Mouse (Mus musculus) cerebellum, postnatal 10 days (tissue): ENCODE measurements around the gene Napsa.

ENCODE experiments used
- DNase-seq, 2 experiments: peaks; one replicate each; pipeline ENCODE4 v3.0.0; 2021; ENCODE audit warnings: mixed read lengths in 2 of 2

Napsa gene

GRCm38 (mm10) chr7:44596996-44597538, 24.9 kb downstream of the Napsa start:
- DNase-seq, result peak in 1 of 2 experiments; percentile 25

DNA sequence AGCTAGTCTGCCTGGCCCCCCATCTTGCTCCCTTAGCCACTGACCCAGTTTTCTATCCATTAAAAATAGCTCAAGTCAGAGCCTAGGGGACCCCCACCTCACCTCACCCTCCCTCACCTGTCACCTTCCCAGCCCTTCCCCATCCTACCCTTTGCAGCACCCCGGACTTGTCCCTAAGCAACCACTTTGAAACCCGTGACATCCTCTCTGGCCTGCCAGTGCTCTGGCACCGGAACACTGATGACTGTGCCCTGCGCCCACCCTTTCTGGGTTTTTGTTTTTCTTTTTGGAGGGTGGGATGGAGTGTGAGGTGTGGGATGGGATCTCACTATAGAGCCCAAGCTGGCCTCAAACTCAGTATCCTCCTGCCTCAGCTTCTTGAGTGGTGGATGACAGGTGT, 25.5 kb downstream of the Napsa start:
- no peak for DNase-seq

DNA sequence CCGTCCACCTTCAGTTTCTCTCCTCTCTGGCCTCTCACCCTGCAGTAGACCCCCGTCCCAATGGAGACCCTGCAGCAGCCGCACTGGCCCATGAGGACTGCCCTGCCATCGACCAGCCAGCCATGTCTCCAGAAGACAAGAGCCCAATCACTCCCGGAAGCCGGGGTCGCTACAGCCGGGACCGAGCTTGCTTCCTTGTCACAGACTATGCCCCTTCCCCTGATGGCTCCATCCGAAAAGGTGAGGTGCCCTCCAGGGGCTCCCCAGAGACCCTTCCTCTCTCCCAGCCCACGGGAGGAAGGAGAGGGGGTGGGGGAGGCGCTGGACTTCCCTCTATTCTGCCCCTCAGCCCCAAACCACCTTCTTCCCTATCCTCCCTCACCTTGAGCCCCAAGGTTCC, 26.2 kb downstream of the Napsa start:
- DNase-seq, result no peak

DNA sequence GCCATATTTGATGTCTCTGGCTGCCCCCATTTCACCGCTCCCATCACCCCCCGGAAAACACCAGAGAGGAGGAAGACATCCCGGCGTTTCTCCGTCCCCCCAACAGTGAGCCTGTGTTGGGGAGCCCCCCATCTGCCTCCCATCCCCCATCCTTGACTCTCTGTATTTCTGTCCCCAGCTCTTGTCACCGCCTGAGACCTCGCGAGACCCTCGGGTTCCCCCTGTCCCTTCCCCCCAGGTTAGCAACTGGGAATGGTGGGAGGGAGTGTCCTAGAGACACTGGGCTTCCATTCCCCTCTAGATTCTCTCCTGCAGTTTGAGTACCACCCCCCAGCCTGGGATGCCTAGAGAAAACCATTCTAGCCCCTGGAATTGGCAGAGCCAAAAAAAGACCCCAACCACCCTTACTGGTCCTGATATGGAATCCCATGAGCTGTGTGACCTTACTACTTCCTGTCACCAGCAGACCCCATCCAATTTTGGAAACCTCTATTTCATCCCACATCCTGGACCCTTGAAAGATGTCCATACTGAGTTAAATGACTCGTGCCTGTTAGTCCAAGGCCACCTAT, 28.6 kb downstream of the Napsa start:
- no peak for DNase-seq

GRCm38 (mm10) chr7:44601646-44602045, 29.5 kb downstream of the Napsa start:
- peak; percentile 36 to 47 for DNase-seq

DNA sequence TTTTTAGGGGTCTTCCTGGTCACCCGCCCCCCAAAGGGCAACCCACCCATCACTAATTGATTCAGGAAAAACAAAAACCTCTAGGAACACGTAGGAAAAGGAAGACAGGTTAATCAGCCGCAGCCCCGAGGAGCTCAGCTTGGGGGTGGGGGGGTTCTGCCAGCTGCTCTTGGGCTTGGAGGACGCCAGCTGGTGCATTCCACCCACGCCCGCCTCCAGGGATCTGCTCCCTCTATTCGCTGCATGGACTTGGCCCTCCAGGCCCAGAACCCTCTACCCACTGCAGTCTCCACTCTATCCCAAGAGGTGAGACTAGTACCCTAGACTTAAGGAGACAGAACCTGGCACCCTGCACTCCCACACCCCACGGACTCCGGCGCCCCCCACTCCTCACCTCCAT, 30.3 kb downstream of the Napsa start:
- DNase-seq, result peak; percentile 84 to 88

GRCm38 (mm10) chr7:44603186-44603855, 31.1 kb downstream of the Napsa start:
- DNase-seq, result peak; percentile 54 to 58

DNA sequence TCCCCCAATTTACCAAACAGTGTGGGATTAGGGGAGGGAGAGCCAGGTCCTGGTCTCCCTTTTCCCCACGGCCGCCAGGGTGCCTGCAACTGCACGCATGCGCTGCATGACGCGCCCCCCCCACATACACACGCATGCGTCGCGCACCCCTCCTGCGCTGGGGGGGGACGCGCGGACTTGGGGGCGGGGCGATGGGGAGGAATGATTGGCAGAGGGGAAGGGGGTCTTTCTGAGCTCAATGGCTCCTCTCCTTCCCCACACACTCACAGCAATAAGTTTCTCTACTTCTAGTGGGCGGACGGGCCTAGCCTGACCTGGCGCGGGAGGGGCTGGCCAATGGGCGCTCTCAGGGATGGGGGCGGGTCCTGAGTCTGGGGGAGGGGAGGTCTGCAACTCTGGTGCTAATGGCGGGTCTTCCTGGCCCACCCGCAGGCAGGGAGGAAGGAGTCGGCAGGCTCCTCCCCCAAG, 32.0 kb downstream of the Napsa start:
- peak; percentile 80 to 84 for DNase-seq

GRCm38 (mm10) chr7:44604619-44605018, 32.4 kb downstream of the Napsa start:
- DNase-seq, result no peak

DNA sequence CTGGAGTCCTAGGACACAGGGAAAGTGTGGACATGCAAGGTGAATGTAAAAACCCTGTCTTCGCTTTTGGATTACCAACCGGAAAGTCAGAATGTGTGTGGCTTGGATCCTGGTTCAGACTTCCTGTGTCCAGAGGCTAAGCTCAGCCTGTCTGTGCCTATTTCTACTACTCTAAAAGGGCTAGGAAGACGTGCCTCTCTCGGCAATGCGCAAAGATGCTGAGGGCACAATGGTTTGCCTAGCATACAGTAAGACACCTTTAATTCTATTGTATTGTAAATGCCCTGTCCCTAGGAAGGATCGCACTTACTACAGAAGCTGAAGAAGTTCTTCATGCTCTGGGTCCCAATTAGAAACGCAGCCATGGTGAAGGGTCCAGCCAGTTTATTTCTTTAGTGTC, 33.3 kb downstream of the Napsa start:
- DNase-seq, result no peak

- peak; percentile 34 to 44 for DNase-seq
Measured at GRCm38 (mm10) chr7:44606171-44606901, 34.2 kb downstream of the Napsa start.

DNA sequence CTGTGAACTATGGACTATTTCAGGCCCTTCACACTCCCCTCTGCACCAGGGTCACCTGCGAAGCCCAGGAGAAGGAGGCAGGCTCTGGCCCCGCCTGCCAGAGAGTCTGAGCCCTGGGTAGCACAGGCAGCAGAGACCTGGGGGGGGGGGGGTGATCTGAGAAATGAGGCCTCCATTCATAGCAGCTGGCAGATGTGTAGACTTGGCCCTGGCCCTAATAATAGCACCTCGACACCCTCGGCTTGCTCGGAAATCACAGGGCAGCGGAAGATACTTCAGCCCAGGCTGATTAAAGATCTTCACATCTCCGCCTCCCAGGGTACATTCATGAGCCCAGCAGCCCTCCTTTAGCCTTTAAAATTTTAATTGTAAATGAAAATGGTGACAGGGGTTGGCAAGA, 40.0 kb downstream of the Napsa start:
- no peak for DNase-seq

- peak; percentile 44 to 48 for DNase-seq
Measured at GRCm38 (mm10) chr7:44614041-44614688, 42.0 kb downstream of the Napsa start.

GRCm38 (mm10) chr7:44615309-44615708, 43.1 kb downstream of the Napsa start:
- DNase-seq, result peak in 1 of 2 experiments; percentile 22

- peak in 1 of 2 experiments; percentile 45 for DNase-seq
Measured at GRCm38 (mm10) chr7:44615987-44616386, 43.8 kb downstream of the Napsa start.

DNA sequence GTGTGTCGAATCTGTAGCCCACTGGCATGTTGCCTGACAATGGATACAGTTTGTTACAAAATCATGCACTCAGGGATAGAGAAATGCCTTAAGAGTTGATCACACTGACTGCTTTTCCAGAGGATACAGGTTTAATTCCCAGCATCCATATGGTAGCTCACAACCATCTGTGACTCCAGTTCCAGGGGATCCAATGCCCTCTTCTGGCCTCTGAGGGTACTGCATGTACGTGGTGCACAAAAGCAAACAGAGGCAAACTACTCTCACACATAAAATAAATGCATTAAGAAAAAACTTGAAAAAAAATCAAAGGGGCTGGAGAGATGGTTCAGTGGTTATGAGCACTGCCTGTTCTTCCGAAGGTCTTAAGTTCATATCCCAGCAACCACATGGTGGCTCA, 44.9 kb downstream of the Napsa start:
- DNase-seq, result peak in 1 of 2 experiments; percentile 59

DNA sequence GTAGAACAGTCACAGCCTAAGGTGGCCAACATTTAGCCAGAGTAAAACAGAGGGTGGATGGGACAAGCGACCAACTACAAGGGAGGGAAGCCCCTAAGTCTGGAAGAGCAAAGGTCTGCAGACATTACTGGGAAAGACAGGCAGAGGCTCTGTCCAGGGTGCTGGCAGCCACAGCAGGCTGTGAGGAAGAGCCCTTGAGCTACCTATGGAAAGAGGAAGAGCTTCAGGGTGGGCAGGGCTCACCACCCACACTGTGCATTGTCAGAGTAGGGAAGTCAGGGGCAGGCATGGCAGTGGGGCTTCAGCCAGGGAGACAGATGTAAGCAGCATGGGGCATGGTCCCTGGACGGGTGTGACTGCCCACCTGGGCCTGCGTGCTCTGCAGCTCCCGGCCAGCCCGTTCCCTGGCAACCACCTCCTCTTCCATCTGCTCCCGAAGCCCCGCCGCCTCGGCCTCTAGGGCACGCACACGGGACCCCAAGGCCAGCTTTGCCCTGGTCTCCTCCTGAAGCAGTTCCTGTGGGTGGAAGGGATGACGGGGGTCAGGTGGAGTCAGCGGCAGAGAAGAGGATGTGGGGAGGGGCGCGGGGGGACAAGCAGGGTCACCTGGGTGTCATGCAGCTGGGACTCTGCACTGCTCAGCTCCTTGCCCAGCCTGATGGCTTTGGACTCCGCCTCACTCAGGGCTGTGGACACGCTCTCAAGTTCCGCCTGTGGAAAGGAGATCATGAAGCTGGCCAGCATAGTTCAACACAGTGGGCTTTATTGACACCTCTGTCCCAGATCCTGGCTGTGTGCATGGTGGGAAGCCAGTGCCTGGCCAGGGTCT, 51.7 kb downstream of the Napsa start:
- DNase-seq, result peak; percentile 69 to 83

DNA sequence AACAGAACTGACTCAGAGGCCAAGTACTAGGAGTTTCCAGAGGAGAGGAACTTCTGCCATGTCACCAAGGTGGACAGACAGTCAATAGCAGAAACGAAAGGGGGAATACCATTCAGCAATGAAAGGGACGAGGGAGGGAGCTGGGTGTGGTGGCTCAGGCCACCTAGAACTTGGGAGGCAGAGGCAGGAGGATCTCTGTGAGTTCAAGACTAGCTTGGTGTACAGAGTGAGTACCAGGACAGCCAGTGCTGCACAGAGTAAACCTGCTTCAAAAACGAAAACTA, 52.3 kb downstream of the Napsa start:
- no peak for DNase-seq

- peak; percentile 77 to 78 for DNase-seq
Measured at GRCm38 (mm10) chr7:44624828-44625227, 52.6 kb downstream of the Napsa start.

DNA sequence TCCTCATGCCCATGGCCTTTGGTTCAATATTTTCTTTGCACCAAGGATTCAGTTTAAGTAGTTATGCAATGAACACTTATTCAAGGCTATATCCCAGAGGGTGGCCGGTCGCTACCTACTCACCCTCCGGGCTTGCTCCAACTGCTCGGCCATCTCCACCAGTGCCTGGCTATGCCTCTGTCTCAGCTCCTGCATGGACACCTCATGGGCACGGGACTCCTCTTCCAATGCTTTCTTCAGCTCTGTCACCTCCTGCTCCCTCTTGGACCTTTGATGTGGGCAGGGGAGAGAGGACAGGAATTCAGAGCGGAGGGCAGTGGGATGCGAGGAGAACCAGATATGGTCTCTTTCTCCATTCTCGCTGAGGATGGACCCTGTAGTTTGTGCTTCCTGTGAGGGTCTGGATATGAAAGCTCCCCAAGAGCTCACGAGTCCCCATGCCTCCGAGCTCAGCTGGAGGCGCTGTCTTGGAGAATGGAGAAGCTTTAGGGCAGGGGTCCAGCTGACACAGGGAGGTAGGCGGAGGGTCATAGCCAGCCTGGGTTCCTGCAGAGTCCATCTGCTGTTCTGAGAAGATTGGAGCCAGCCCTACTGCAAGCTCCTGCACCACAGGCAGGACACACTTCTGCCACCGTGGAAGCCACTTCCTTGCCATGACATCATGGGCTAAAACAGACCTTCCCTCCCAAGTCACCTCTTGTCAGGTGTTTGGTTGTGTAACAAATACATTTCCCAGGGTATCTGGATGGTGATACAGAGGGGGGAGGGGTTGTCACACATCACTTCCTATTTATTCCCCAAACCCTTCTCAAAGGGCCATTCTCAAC, 53.3 kb downstream of the Napsa start:
- peak; percentile 93 to 95 for DNase-seq

DNA sequence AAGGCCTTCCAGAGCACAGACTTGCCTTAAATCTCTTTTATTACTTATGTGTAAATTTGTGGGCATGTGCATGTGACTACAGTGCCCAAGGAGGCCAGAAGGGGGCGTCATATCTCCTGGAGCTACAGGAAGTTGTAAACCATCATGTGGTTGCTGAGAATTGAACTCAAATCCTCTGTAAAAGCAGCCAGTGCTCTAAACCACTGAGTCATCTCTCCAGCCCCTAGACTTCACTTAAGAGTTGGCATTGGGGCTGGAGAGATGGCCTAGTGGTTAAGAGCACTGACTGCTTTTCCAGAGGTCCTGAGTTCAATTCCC, 53.8 kb downstream of the Napsa start:
- peak in 1 of 2 experiments; percentile 68 for DNase-seq

DNA sequence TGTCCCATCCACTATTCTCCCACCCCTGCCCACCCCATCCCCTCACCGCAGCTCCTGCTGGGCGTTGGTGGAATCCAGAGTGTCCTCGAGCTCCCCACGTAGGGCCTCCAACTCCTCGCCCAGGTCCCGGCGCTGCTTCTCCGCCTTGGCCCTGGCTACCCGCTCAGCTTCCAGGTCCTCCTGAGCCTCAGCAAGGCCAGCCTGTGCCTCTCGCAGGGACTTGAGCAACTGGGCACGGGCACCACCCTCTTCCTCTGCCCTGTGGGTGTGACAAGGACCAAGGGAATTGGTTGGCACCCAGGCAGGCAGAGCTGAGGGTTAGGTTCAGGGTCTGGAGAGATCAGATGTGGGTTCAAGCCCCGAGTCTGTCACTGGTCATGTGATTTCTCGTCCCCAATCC, 54.8 kb downstream of the Napsa start:
- no peak for DNase-seq
